Mouse (Mus musculus): ENCODE results near the gene Thbs2.

Thbs2 gene

GRCm38 (mm10) chr17:14693994-14694374, at the start of gene Thbs2:
TSS of gene Thbs2 (minus strand) at chr17:14694235.
- in situ Hi-C loops (cut with MboI, MseI), result no loop called here

GRCm38 (mm10) chr17:14735493-14736004, 41.5 kb upstream of the Thbs2 start:
- in situ Hi-C loops (cut with MboI, MseI), result no loop called here

- in situ Hi-C loops (cut with MboI, MseI), result no loop called here
Observed at GRCm38 (mm10) chr17:14734380-14734779, 40.3 kb upstream of the Thbs2 start.

- in situ Hi-C loops (cut with MboI, MseI), result no loop called here
Observed at GRCm38 (mm10) chr17:14733941-14734340, 39.9 kb upstream of the Thbs2 start.

GRCm38 (mm10) chr17:14733027-14733426, 39.0 kb upstream of the Thbs2 start:
- in situ Hi-C loops (cut with MboI, MseI), result no loop called here

- in situ Hi-C loops (cut with MboI, MseI), result no loop called here
Observed at GRCm38 (mm10) chr17:14730629-14731028, 36.6 kb upstream of the Thbs2 start.

GRCm38 (mm10) chr17:14727481-14727880, 33.4 kb upstream of the Thbs2 start:
- in situ Hi-C loops (cut with MboI, MseI), result no loop called here

- in situ Hi-C loops (cut with MboI, MseI), result no loop called here
Observed at GRCm38 (mm10) chr17:14724786-14725185, 30.8 kb upstream of the Thbs2 start.

GRCm38 (mm10) chr17:14721325-14721724, 27.3 kb upstream of the Thbs2 start:
- in situ Hi-C loops (cut with MboI, MseI), result no loop called here

- in situ Hi-C loops (cut with MboI, MseI), result no loop called here
Observed at GRCm38 (mm10) chr17:14720912-14721311, 26.9 kb upstream of the Thbs2 start.

- in situ Hi-C loops (cut with MboI, MseI), result no loop called here
Observed at GRCm38 (mm10) chr17:14720227-14720626, 26.2 kb upstream of the Thbs2 start.

GRCm38 (mm10) chr17:14718801-14719200, 24.8 kb upstream of the Thbs2 start:
- in situ Hi-C loops (cut with MboI, MseI), result no loop called here

GRCm38 (mm10) chr17:14714782-14715181, 20.7 kb upstream of the Thbs2 start:
- in situ Hi-C loops (cut with MboI, MseI), result no loop called here

- in situ Hi-C loops (cut with MboI, MseI), result no loop called here
Observed at GRCm38 (mm10) chr17:14714374-14714773, 20.3 kb upstream of the Thbs2 start.

GRCm38 (mm10) chr17:14711784-14712183, 17.7 kb upstream of the Thbs2 start:
- in situ Hi-C loops (cut with MboI, MseI), result no loop called here

- in situ Hi-C loops (cut with MboI, MseI), result no loop called here
Observed at GRCm38 (mm10) chr17:14711032-14711431, 17.0 kb upstream of the Thbs2 start.

GRCm38 (mm10) chr17:14706066-14706465, 12.0 kb upstream of the Thbs2 start:
- in situ Hi-C loops (cut with MboI, MseI), result no loop called here

- in situ Hi-C loops (cut with MboI, MseI), result no loop called here
Observed at GRCm38 (mm10) chr17:14705466-14705865, 11.4 kb upstream of the Thbs2 start.

GRCm38 (mm10) chr17:14703771-14704170, 9.7 kb upstream of the Thbs2 start:
- in situ Hi-C loops (cut with MboI, MseI), result no loop called here

GRCm38 (mm10) chr17:14703268-14703667, 9.2 kb upstream of the Thbs2 start:
- in situ Hi-C loops (cut with MboI, MseI), result no loop called here

- in situ Hi-C loops (cut with MboI, MseI), result no loop called here
Observed at GRCm38 (mm10) chr17:14702701-14703100, 8.7 kb upstream of the Thbs2 start.

GRCm38 (mm10) chr17:14701891-14702290, 7.9 kb upstream of the Thbs2 start:
- in situ Hi-C loops (cut with MboI, MseI), result no loop called here

- in situ Hi-C loops (cut with MboI, MseI), result no loop called here
Observed at GRCm38 (mm10) chr17:14700204-14700603, 6.2 kb upstream of the Thbs2 start.

- in situ Hi-C loops (cut with MboI, MseI), result no loop called here
Observed at GRCm38 (mm10) chr17:14698188-14698587, 4.2 kb upstream of the Thbs2 start.

Data from T-helper 2 cell (primary cell).